Mouse (Mus musculus) gastrocnemius, adult 2 months (tissue): Measurements from ENCODE around the gene Wdr25. TPM values are rescaled to one million over a fixed set of nuclear protein-coding genes. Genes with fewer than 3 reads are reported as not detected.

Experiments
- DNase-seq: peaks from one replicate; pipeline ENCODE4 v3.0.0; 2022
- H3K27ac ChIP-seq: fragments of 200-600 bp; 2 replicates; pipeline ENCODE4 v1.8.1; 2022; ENCODE audit warnings: mild to moderate bottlenecking
- H3K4me3 ChIP-seq: fragments of 200-600 bp; 2 replicates; pipeline ENCODE4 v1.8.1; 2022; ENCODE audit warnings: mild to moderate bottlenecking, moderate library complexity
- CTCF ChIP-seq: fragments of 200-600 bp; IDR thresholded peaks from 2 replicates; pipeline ENCODE4 v1.8.1; 2022; ENCODE audit warnings: antibody characterized with exemption, mild to moderate bottlenecking, moderate library complexity
- intact Hi-C: fragments of 180-260 bp; cut with DNase I; formaldehyde crosslinking; loops from one replicate; pipeline ENCODE4 v1.15.1; 2025
- total RNA-seq, 2 experiments: library from RNA; stranded (reverse); gene quantifications; 2 replicates each; pipeline ENCODE4 v1.2.3; 2021

Wdr25 gene
- total RNA-seq, 2 experiments from 2014 or later = 2.5 to 5.3 TPM

DNA sequence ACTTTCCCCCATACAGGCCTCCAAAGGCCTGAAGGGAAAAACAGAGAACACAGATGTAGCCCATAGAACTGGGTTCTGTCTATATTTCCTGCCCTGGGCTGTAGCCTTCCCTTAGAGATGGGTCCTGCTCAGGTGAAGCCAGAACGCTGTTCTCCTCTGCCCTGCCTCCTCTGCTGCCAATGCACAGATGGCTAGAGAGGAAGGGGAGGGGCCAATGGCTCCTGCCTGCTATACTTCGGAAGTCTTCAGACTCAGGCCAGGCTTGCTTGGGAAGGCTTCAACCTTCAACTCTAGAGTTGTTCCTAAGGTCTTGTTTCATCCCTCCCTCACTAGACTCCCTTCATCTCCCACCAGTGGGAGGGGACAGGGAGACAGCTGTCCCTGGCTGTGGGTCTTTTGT, 176.3 kb downstream of the Wdr25 start:
- Histone ChIP-seq H3K27ac (no peak overlapping the region), H3K4me3 (no peak overlapping the region)
- no peak for TF ChIP-seq CTCF
- no peak for DNase-seq
- intact Hi-C loops = no loop called here

DNA sequence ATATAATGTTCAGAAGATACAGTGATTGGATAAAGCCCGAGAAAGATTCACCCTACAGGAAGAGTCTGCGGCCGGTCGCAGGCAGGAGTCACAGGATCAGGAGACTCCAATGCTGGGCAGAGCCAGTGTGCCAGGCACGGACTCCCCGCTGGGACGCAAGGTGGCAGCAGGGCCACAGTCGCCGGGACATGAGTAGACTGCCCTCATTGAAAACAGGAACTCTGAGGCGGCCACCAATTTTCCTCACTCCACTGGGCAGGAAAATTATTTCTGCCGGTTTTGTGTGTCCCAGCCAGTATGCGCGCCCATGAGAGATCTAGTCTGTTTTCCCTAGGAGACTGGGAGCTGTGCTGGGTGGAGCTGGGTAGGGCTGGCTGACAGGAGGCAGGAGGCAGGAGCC, 177.8 kb downstream of the Wdr25 start:
- no peak for TF ChIP-seq CTCF
- intact Hi-C loops = no loop called here
- DNase-seq = no peak

DNA sequence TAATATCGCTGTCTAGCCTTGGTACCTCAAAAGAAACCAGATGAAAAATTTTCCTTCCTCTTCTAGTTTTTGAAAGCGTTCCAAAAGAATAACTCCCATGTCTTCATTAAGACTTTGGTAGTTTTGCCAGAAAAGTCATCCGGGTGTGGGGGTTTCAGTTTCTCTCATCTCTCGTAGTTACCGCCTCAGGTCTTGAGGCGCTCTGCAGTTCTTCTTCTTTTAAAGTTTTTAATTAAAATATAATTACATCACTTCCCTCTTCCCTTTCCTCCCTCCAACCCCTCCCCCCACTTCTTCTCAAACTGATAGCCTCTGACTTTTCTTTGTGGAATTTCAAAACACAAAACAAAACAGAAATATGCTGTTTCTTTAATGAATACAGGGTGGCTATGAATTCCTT, 180.7 kb downstream of the Wdr25 start:
- H3K27ac ChIP-seq = no peak overlapping the region
- DNase-seq = no peak
- intact Hi-C loops = no loop called here
- H3K4me3 ChIP-seq = no peak overlapping the region
- TF ChIP-seq CTCF = no peak

More for the DNA sequence above, 177.8 kb downstream of the Wdr25 start:
- no peak overlapping the region for H3K4me3 ChIP-seq
- H3K27ac ChIP-seq = no peak overlapping the region

DNA sequence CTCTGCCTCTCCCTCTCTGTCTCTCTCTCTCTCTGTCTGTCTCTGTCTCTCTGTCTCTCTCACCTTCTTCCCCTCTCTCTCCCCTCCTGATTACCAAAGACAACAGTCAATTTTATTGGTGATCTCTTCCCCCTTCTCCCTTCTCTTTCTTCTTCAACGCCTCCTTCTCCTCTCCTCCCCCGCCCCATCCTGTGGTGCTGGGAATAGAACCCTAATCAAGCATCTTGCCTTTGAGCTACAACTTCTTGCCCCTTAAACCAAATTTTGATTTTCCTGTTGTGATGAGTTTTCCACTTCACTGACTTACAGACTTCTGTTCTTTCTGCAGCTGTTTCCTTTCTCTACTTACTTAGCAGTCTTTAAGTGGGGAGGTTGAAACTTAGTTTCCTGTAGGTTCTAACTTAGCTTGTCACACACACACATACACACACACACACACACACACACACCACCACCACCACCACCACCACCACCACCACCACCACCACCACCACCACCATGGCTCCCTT, 181.4 kb downstream of the Wdr25 start:
- intact Hi-C loops = no loop called here
- Histone ChIP-seq H3K4me3 (no peak overlapping the region), H3K27ac (no peak overlapping the region)
- DNase-seq = no peak
- TF ChIP-seq CTCF = no peak

DNA sequence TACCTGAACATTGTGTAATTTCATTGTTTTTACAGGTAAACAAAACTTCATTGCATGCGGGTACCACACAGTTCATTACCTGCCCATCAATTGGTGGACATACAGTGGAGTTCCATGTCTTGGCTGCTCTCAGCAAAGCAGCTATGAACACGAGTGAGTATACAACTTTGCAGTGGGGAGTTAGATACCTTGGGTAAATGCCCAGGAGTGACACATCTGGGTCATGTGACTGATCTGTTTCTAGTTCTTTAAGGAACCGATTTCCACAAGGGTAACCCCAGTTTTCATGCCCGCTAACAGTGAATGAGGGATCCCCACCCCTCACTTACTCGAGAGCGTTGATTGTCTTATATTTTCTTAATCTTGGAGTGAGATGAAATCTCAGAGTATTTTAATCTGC, 183.6 kb downstream of the Wdr25 start:
- Histone ChIP-seq H3K27ac (no peak overlapping the region), H3K4me3 (no peak overlapping the region)
- TF ChIP-seq CTCF = no peak
- DNase-seq = no peak
- intact Hi-C loops = no loop called here

Other genes starting within 250 kb of the Wdr25 start
- gene Degs2, start 191.3 kb upstream of the Wdr25 start, total RNA-seq = not detected
- gene Yy1, start 100.7 kb upstream of the Wdr25 start, total RNA-seq = 10 to 100 TPM; 33.4 to 35.6 TPM
- 10 to 100 TPM; 11.9 to 12.1 TPM for gene Slc25a29, start 57.7 kb upstream of the Wdr25 start, total RNA-seq
- 1 to 10 TPM; 7.7 to 8.8 TPM for gene Slc25a47, start 57.6 kb upstream of the Wdr25 start, total RNA-seq
- gene Wars, start 543 bp downstream of the Wdr25 start, total RNA-seq = 10 to 100 TPM; 28.4 to 29.1 TPM
- under 1 TPM in 1 of 2 experiments, not detected in 1; 0.45 TPM for gene Begain, start 174.6 kb downstream of the Wdr25 start, total RNA-seq